Mouse (Mus musculus): ENCODE results near the gene Gm45208. TPM values are rescaled to one million over a fixed set of nuclear protein-coding genes. Genes with fewer than 3 reads are reported as not detected.

Gene Gm45208
- polyA plus RNA-seq, 1 experiment from 2014 or later = 0.74 TPM

DNA sequence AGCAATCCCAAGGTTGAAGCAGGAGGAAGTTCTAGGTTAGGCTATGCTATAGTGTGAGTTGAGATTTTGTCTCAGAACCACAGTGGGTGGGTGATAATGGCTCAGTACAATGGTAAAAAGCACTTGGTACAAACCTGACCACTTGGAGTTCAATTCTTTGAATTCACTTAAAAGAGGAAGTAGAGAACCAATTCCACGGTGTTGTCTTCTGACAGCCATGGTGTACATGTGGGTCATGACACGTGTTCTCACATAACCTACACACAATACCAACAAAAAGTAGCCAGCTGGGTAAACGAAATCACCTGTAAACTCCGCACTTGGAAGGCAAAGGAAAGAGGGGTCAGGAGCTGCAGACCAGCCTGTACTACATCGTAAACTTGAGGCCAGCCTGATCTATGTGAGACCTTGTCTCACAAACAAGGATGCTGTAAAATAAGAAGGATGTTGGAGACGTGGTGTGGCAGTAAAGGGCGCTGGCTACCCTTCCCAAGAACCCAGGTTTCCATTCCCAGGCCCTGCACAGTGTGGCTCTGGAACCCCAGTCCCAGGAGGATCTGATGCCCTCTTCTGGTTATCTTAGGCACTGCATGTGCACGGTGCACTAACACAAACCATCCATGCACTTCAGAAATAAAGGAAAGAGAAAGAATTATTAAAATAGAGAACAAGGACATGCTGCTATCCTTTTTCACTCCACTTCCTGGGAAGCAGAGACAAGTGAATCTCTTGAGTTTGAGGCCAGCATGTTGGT lies 54.5 kb downstream of the Gm45208 start:
- Histone ChIP-seq H3K4me2 (no peak overlapping the region), H3K9me3 (no peaks in the 10 kb centered on the region), H3K4me3 (no peak overlapping the region), H3K27me3 (replicated peaks) (no peaks in the 10 kb centered on the region), H3K27ac (replicated peaks) (no peak overlapping the region), H3K36me3 (peaks cover 32% of the 10 kb centered on the region), H3K9ac (no peak overlapping the region), H3K4me1 (no peaks in the 10 kb centered on the region)
- ATAC-seq (ENCODE audit: extremely low read depth, insufficient number of reproducible peaks, low FRiP score, low TSS enrichment) = no peak
- 46% methylated on average over 8 of the region's 8 CpGs for WGBS

DNA sequence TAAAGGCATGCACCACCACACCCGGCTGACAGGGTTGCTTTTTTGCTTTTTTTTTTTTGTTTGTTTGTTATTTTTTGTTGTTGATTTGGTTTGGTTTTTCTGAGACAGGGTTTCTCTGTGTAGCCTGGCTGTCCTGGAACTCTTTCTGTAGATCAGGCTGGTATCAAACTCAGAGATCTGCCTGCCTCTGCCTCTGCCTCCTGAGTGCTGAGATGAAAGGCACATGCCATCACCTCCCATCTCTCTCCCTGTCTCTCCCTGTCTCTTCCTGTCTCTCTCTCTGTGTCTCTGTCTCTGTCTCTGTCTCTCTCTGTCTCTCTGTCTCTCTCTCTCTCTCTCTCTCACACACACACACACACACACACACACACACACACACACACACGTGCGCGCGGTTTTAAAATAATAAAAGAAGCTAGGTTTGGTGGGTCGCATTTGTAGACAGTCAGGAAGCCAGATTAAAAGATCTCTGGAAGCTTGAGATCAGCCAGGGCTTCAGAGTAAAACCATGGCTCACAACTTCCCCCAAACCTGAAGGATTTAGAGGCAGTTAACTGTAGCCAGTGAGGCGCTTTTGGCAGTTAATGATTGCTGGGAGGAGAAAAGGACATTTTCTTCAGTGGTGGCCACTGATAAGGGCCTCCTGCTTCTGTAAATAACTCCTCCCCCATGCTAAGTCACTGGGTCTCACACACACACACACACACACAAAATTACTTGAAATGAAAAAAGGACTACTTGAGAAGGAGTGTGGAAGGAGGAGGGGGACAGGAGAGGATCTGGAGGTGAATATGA lies 56.6 kb downstream of the Gm45208 start:
- Histone ChIP-seq H3K4me1 (no peaks in the 10 kb centered on the region), H3K4me3 (no peak overlapping the region), H3K4me2 (no peak overlapping the region), H3K27me3 (replicated peaks) (no peaks in the 10 kb centered on the region), H3K27ac (replicated peaks) (no peak overlapping the region), H3K9ac (no peak overlapping the region), H3K36me3 (peaks cover 10% of the 10 kb centered on the region), H3K9me3 (no peaks in the 10 kb centered on the region)
- 61% methylated on average over 7 of the region's 7 CpGs for WGBS
- ATAC-seq (ENCODE audit: extremely low read depth, insufficient number of reproducible peaks, low FRiP score, low TSS enrichment) = no peak; the same call in 1 of the 2 replicates

DNA sequence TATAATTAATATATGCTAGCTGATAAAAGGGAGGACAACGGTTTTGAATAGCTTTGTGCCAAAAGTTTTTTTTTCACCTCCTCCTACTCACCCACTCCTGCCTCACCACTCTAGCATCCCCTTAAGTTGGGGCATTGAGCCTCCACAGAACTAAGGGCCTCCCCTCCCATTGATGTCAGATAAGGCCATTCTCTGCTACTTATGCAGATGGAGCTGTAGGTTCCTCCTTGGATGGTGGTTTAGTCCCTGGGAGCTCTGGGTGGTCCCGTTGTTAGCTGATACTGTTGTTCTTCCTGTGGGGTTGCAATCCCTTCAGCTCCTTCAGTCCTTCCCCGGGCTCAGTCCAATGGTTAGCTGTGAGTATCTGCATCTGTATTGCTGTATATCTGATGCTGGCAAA lies 57.2 kb downstream of the Gm45208 start:
- Histone ChIP-seq H3K27ac (replicated peaks) (no peak overlapping the region), H3K36me3 (0 out of 2 replicates have a peak, but pooled peaks cover 4% of the 10 kb centered on the region), H3K4me3 (no peak overlapping the region), H3K4me1 (no peaks in the 10 kb centered on the region), H3K9me3 (no peaks in the 10 kb centered on the region), H3K27me3 (replicated peaks) (no peaks in the 10 kb centered on the region), H3K4me2 (no peak overlapping the region), H3K9ac (no peak overlapping the region)
- WGBS = 9% methylated on average over 3 of the region's 3 CpGs
- no peak for ATAC-seq (ENCODE audit: extremely low read depth, insufficient number of reproducible peaks, low FRiP score, low TSS enrichment)

Other genes starting within 250 kb of the Gm45208 start
- gene Foxp3, start 148.6 kb upstream of the Gm45208 start, polyA plus RNA-seq (2015; fragmentation: Nextera tagmentation; extraction: Ambion mirVana) = 0.19 TPM in 1 of 2 replicates, not detected in the other
- gene Ppp1r3f, start 148.0 kb upstream of the Gm45208 start, polyA plus RNA-seq (2015; fragmentation: Nextera tagmentation; extraction: Ambion mirVana) = 1.4 and 1.8 TPM in 2 replicates
- 18.2 and 20.0 TPM in 2 replicates for gene Ccdc22, start 116.7 kb upstream of the Gm45208 start, polyA plus RNA-seq (2015; fragmentation: Nextera tagmentation; extraction: Ambion mirVana)
- gene Cacna1f, start 115.2 kb upstream of the Gm45208 start, polyA plus RNA-seq (2015; fragmentation: Nextera tagmentation; extraction: Ambion mirVana) = not detected in 2 replicates
- 0.55 and 0.75 TPM in 2 replicates for gene Syp, start 83.8 kb upstream of the Gm45208 start, polyA plus RNA-seq (2015; fragmentation: Nextera tagmentation; extraction: Ambion mirVana)
- gene Prickle3, start 65.0 kb upstream of the Gm45208 start, polyA plus RNA-seq (2015; fragmentation: Nextera tagmentation; extraction: Ambion mirVana) = 7.0 and 7.3 TPM in 2 replicates
- 157 and 175 TPM in 2 replicates for gene Plp2, start 50.9 kb upstream of the Gm45208 start, polyA plus RNA-seq (2015; fragmentation: Nextera tagmentation; extraction: Ambion mirVana)
- 0.11 and 0.25 TPM in 2 replicates for gene Magix, start 41.0 kb upstream of the Gm45208 start, polyA plus RNA-seq (2015; fragmentation: Nextera tagmentation; extraction: Ambion mirVana)
- 28.3 and 30.2 TPM in 2 replicates for gene Gpkow, start 25.1 kb upstream of the Gm45208 start, polyA plus RNA-seq (2015; fragmentation: Nextera tagmentation; extraction: Ambion mirVana)
- 25.0 and 28.7 TPM in 2 replicates for gene Wdr45, start 7.9 kb upstream of the Gm45208 start, polyA plus RNA-seq (2015; fragmentation: Nextera tagmentation; extraction: Ambion mirVana)
- 42.4 and 42.5 TPM in 2 replicates for gene Praf2, start 6.2 kb downstream of the Gm45208 start, polyA plus RNA-seq (2015; fragmentation: Nextera tagmentation; extraction: Ambion mirVana)
- gene Ccdc120, start 28.7 kb downstream of the Gm45208 start, polyA plus RNA-seq (2015; fragmentation: Nextera tagmentation; extraction: Ambion mirVana) = 5.6 and 6.1 TPM in 2 replicates
- gene Tfe3, start 40.3 kb downstream of the Gm45208 start, polyA plus RNA-seq (2015; fragmentation: Nextera tagmentation; extraction: Ambion mirVana) = 16.3 and 16.9 TPM in 2 replicates
- gene Gripap1, start 67.5 kb downstream of the Gm45208 start, polyA plus RNA-seq (2015; fragmentation: Nextera tagmentation; extraction: Ambion mirVana) = 26.7 and 27.3 TPM in 2 replicates
- gene Kcnd1, start 100.0 kb downstream of the Gm45208 start, polyA plus RNA-seq (2015; fragmentation: Nextera tagmentation; extraction: Ambion mirVana) = 0.72 and 1.2 TPM in 2 replicates
- 28.0 and 29.4 TPM in 2 replicates for gene Otud5, start 119.1 kb downstream of the Gm45208 start, polyA plus RNA-seq (2015; fragmentation: Nextera tagmentation; extraction: Ambion mirVana)
- gene Pim2, start 156.0 kb downstream of the Gm45208 start, polyA plus RNA-seq (2015; fragmentation: Nextera tagmentation; extraction: Ambion mirVana) = 5.9 and 6.7 TPM in 2 replicates
- 24.1 and 25.4 TPM in 2 replicates for gene Slc35a2, start 161.8 kb downstream of the Gm45208 start, polyA plus RNA-seq (2015; fragmentation: Nextera tagmentation; extraction: Ambion mirVana)
- gene Pqbp1, start 177.0 kb downstream of the Gm45208 start, polyA plus RNA-seq (2015; fragmentation: Nextera tagmentation; extraction: Ambion mirVana) = 79.0 and 81.7 TPM in 2 replicates
- 130 and 143 TPM in 2 replicates for gene Timm17b, start 177.1 kb downstream of the Gm45208 start, polyA plus RNA-seq (2015; fragmentation: Nextera tagmentation; extraction: Ambion mirVana)
- gene Gm10491, start 185.6 kb downstream of the Gm45208 start, polyA plus RNA-seq (2015; fragmentation: Nextera tagmentation; extraction: Ambion mirVana) = not detected in 2 replicates
- gene Gm10490, start 187.3 kb downstream of the Gm45208 start, polyA plus RNA-seq (2015; fragmentation: Nextera tagmentation; extraction: Ambion mirVana) = not detected in 2 replicates
- 0.42 and 0.78 TPM in 2 replicates for gene Pcsk1n, start 197.6 kb downstream of the Gm45208 start, polyA plus RNA-seq (2015; fragmentation: Nextera tagmentation; extraction: Ambion mirVana)
- not detected in 2 replicates for gene Eras, start 206.4 kb downstream of the Gm45208 start, polyA plus RNA-seq (2015; fragmentation: Nextera tagmentation; extraction: Ambion mirVana)
- gene Hdac6, start 225.6 kb downstream of the Gm45208 start, polyA plus RNA-seq (2015; fragmentation: Nextera tagmentation; extraction: Ambion mirVana) = 22.8 and 24.9 TPM in 2 replicates